Mouse (Mus musculus) heart, postnatal 4 days (tissue): ENCODE data around the gene Nfkbia. TPM values are rescaled to one million over a fixed set of nuclear protein-coding genes. Genes with fewer than 3 reads are reported as not detected.
A peak's percentile ranks its signal among the peaks of the same experiment; 100 is the strongest.

ENCODE experiments used
- DNase-seq: peaks from one replicate; pipeline ENCODE4 v3.0.0; 2021
- total RNA-seq, 2 experiments: library from RNA; stranded (reverse); gene quantifications; 2 replicates each; pipeline ENCODE4 v1.2.3; 2021

Nfkbia gene
- total RNA-seq, 2 experiments from 2014 or later, result 31.4 to 34.2 TPM

DNA sequence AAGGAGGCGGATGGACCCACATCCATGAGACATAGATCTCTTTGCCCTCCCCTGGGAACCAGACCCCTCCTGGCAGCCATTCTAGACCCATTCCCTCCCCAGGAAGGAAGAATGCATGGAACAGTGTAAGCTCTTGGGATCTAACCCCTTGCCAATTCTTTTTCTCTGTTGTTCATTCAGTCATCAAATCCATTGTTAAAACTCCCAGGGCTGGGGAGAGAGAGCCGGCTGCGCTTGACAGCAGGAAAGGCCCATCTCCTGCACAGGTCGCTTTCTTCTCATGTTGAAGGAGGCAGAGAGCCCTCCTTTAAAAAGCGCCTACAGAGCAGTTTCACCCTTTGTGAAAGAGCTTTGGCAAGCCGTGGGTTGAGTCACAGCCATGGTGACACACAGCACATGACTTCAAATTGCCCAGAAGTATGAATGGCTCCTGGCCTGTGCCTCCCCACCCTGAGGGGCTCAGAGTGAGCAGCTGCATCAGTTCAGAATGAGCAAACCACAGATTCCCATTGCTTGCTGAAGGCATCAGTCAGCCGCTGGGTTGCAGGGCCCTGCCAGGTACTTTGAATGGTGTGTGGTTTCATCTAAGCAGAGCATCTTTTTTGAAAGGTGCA is 26.3 kb downstream of the Nfkbia start:
- DNase-seq, result peak; percentile 36

DNA sequence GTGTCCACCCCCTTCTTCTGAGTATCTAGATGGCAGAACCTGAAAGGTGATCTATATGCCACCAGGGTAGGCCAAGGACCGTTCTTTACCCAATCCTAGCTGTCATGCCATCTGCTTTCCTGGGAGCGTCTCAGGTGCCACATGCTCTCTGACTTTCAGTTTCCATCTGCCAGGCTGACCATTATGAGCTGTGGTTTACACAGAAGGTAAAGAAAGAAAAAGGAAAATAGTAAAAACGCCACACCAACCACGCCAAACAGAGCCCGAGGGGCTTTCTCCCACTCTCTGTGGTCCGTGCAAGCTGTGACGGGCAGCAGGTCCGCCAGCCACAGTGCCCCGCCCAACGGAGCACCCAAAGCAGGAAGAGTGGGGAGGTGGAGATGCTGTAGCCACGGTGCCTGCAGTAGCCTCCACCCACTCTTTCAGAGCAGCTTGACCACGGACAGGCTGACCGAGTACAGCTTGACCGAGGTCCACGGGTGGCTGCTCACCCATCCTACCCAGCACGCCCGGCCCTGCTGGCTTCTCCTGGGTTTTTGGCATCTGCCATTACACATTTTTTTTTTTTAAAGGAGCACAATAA is 27.0 kb downstream of the Nfkbia start:
- DNase-seq, result no peak

DNA sequence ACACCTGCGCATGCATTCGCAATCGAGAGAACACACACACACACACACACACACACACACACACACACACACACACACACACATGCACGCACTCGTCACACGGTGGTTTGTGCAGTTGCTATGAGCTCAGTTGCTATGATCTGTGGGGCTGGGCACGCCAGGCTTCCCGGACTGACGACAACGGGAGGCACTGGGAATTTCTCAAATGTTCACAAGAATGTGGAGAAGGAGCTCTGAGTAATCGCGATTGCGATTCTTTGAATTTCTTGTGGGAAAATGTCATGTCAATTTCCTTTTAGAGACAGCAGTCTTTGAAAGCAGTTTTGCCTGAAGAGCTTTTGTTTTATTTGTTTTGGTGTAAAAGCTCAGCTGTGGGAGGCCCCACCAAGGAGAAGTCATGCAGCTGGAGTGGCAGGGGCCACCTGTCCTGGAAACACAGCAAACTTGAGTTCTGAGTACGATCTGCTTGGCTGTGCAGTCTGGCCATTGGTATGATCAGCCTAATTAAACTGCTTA is 27.5 kb downstream of the Nfkbia start:
- no peak for DNase-seq

DNA sequence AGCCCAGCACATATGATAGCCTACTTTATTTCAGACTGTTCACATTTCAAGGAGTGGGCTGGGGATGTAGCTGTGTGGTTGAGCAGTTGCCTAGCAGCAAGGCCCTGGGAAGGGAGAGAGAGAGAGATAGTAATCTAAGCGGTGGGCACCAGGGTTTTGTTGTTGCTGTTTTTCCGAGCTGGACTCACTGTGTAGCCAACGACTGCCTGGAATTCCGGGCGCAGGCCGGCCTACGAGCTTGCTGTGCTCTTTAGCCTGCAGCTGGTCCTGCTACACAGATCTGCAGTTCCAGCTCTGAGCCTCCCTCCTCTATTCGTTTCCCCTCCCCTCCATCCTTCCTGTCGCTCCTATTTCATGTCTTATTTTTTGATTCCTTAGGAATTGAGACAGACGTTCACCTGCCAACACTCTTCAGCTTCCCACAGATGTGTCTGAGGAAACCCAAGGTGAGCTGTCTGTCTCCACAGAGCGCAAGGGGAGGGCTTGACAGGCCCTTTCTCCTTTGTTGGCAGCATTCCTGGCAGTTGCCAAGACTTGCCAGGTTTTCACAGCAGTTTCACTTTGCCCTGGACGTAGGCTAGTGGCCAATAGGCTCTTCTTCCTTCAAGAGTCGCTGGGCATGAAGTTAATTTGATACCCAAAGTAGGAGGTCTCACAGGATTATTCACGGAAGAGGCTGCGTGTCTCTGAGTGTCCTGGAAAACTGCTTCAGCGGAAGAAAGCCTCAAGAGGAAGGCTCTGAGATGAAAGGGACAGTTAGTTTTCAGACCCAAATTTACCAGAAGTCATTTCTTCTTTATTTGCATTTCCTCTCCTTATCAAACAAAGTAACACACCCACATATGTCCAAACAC is 28.2 kb downstream of the Nfkbia start:
- peak; percentile 72 for DNase-seq

DNA sequence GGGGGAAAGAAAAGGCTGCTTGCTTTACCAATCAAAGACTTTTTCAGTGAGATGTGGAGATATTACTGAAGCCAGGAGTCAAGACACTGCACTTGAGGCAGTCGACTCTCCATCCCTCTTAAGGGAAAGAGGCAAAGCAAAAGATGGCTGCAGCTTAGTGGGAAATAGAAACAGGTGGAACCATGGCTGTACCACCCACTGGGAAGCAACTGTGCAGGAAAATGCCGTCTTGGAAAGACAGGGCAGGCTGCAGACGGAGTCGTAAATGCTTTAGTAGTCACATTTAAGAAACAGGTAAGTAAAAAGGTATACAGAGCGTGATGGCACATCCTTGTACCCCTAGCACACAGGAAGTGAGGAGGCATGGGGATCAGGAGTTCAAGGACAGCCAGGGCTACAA is 29.4 kb downstream of the Nfkbia start:
- no peak for DNase-seq

DNA sequence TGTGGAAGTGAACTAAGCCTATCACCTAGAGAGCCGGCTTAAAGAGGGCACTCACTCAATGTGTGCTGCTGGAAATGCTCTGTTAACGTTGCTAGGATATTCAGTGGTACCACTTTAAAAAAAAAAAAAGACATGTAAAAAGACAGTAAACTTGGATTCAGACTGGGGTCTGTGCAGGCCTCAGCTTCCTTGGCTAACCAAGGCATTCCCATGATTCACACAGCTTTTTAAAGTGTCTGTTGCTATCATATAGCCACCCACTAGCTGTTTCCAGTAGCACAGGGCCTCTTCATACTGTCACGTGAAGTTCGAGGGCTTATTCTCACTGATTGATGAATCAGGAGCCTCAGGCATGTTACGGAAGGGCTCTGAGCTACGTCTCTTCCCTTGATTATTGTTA is 30.0 kb downstream of the Nfkbia start:
- no peak for DNase-seq

DNA sequence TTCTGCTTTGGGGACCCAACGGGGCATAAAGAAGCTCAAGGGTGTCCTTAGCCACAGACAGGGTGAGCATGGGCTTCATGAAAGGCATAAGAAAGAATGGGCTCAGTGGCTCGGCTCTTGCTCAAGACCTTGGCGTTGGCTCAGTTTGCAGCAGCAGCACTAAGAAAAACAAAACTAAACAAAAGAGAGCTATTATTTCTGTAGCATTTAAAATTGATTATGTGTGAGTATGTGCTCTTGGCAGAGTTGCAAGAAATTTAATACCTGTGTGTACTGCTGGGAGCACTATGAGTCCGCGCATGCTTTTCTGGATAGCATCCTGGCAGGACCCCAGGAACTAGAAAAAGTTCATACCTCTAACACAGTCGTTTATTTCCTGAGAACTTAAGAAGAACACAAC is 30.7 kb downstream of the Nfkbia start:
- no peak for DNase-seq

DNA sequence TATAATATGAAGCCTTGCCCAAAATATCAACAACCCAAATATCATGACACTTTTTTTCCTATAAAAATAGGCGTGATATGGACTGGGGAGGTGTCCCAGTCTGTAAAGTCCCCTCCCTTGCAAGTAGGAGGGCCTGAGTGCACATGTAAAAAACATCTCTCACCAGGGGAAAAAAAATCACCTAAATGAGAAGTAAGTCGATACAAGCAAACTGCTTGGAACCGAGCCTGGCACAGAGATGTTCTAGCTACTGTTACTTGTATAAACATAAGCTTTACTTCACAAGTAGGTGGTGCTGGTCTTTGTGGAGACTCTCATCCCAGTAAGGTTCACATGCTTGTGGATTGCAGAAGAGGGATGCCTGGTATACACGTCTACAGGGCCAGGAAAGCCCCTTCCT is 31.5 kb downstream of the Nfkbia start:
- DNase-seq, result no peak

DNA sequence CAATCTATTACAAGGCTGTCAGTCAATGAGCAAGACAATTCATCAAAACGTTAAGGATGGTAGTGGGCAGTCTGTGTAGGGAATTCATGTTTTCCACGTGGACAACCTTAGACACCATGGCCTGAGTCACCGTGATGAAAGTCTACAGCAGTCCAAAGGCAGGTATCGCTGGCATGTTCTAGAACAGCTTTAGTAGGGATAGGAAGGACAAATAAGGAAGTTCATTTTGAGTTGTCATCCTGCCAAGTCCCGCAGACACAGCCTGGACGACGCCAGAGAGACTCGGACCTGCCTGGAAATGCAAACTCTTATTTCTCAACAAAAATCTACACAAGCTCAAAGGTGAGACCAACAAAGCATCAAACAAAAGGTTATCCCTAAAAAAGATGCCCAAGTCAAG is 32.7 kb downstream of the Nfkbia start:
- no peak for DNase-seq

DNA sequence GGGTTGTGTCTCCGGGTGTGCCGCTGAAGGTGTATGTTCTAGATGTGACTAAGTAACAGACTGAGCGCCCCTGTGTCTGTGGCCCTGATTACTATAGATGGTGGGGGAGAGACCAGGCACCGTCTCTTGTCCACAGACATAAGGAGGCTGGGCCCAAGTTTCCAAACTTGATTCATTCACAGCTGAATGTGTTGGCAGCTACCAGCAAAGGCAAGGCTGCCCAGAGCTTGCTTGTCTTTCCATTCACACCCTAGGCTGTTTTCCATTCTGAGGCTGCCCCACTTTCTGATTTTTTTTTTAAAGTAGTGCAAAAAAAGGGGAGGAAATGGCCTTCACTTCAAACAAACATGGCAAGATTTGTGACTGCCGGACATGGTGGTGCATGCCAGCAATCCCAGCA is 35.6 kb downstream of the Nfkbia start:
- no peak for DNase-seq

DNA sequence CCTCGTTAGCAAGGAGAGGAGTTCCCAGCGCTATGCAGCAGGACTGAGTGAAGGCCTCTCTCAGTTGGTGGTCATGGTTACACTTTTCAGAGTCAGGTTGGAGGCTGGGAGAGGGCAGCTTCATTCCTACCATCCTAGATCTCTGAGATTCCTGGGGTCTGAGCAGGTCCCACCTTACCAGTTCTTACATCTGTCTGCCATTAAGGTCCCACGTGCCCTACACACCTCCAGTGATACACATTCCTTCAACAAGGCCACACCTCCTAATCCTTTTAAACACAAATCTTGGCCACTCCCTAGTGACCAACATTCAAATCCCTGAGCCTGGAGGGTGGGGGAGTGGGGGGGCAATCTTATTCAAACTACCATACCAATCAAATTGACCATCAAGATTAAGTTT is 36.3 kb downstream of the Nfkbia start:
- DNase-seq, result no peak

DNA sequence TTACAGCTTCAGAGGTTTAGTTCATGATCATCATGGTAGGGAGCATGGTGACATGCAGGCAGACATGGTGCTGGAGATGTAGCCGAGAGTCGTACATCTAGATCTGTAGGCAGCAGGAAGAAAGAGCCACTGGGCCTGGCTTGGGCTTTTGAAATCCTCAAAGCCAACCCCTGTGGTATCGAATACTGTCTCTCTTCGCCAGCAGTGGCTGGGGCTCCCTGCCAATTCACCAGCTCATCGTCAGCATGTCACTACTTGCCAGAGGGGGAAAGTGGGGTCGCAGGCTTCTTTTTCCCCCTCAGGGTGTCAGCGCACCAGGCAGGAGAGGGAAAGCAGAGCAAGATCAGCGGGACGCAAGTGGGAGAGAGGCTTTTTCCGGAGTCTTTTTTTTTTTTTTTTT is 37.2 kb downstream of the Nfkbia start:
- no peak for DNase-seq

DNA sequence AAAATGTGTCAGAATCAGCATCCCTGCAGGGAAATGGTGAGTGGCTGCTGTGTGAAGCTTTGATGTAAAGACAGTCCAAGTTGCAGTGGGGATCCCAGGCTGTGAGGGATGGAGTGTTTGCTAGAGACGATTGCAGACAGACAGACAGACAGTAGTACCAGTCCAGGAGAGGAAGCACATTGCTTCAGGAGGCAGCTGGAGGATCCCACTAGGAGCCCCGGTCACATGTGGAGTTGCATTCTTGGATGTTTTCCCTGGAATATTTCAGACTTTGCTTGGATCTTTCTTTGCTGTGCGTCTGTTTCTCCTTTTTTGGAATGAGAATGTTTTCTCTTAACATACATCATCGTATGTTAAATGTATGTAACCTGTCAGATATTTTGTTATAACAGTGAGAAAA is 38.5 kb downstream of the Nfkbia start:
- no peak for DNase-seq

DNA sequence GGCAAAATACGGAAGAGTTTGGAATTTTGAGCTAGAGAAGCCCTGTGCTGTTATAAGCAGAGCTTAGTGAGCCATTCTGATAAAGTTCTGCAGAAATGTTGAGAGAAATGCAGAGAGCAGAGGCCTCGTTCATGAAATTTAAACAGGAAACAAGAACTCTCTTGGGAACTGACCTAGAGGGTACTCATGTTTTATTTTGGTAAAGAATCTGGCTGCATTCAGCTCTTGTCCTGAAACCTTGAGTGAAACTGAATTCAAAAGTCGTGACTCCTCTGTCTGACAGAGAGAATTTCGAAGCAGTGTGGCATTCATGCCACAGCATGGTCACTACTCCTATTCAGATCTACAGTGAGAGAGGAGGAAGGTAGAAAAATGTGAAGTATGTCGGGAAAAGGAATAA is 39.6 kb downstream of the Nfkbia start:
- no peak for DNase-seq

DNA sequence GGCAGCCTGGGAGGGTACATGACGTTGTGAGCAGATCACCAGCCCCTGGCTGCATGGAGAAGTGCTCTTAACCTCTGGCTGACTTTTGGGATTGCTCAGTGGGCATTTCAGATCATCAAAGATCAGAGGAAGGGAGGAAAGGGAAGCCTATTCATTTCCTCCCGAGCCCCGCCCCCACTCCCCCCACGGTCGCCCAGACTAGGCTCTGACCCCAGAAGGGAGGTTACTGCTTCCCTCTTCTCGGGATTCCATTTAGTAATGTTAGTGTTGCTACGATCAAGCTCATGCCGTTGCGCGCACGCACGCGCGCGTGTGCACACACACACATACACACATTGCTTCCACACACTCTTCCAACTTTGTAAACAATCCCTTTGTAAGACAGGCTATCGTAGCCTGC is 42.0 kb downstream of the Nfkbia start:
- no peak for DNase-seq

DNA sequence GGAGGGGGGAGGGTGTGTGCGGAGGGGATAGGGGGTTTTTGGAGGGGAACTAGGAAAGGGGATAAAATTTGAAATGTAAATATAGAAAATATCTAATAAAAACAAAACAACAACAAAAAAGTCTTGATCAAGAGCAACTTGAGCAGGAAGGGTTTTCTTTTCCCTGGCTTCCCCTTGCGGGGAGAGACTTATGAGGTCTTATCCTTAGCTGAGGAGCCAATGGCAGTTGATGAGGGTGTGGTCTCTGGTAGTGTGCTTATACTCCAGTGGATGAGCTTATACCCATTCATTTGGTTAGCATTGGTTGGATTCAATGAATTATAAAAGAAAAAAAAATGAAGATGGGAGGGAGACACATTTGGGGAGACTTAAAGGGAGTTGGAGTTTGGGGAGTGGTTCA is 43.4 kb downstream of the Nfkbia start:
- no peak for DNase-seq

DNA sequence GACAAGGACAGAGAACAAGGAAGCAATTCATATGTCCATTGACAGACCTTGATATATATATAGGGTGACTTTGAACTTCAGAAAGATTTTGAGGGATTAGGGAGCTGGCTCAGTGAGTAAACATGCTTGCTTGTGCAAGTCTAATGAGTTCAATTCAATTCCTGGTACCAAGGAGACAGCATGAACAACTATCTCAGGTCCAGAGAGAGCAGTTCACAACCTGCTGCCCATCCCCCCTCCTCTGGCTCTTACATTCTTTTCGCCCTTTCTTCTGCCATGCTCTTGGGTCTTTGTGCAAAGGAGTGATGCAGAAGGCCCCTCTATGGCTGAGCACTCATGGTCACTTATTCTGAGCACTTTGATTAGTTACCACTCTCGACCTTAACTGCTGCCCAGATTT is 44.0 kb downstream of the Nfkbia start:
- DNase-seq, result no peak

DNA sequence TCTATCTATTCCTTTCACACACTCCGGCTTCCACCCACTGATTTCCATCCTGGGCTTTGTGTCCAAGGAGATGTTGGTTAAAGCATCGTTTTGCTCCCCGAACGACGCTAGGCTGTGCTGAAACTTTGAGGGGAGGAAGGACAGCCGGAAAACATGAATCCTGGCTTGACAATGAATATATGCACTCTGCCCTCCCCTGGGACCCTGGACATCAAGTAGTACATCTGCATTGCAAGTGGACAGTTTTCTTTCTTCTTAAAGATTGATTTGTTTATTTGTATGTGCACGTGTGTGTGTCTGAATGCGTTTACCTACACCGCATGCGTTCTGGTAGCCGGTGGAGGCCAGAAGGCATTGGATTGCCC is 45.1 kb downstream of the Nfkbia start:
- no peak for DNase-seq

DNA sequence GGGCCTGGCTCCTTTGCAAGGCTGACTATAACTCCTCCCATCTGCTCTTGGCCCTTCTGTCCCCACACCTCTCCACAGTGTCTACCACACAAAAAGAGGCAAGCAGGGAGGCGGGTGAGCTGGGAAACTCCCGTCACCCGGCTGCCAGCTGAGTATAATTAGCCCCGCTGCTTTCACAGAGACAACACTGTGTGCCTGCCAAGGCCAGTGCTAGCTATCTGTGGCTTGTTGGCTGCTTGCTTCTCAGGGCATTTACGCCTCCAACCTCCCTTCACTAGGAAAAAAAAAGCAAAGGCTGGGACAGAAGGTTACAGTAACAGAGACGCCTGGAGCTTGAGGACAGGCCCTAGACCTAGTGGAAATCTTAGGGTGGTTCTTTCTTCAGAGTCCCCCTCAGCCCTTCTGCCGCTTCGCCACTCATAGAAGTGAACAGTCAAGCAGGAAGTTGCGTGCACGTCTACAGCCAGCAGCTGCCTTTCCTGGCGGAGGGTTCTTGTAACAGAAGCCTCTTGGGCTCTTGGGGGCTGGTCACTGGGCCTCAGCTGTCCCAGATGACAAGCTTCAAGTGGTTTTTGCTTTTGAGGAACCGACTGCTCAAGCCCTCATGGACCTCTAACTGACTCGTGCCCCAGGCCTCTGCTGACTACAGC is 45.6 kb downstream of the Nfkbia start:
- DNase-seq, result peak; percentile 86

DNA sequence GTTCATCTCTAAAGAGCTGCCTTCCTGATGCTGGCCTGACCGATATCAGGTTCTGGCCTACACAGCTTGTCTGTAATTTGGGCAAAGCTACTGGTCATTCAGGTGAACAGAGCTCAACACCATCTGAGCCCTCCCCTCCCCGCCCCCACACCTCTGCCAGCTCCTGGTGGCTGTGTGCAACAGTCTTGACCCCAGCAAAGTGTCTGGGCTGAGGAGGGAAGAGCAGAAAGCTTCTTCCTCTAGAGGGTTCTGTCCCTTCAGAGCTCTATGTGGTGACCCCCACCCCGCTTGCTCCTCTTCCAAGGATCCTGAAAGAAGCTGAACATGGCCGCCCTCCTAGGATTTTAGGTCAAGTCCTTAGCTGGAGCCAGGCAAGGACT is 46.1 kb downstream of the Nfkbia start:
- DNase-seq, result no peak

DNA sequence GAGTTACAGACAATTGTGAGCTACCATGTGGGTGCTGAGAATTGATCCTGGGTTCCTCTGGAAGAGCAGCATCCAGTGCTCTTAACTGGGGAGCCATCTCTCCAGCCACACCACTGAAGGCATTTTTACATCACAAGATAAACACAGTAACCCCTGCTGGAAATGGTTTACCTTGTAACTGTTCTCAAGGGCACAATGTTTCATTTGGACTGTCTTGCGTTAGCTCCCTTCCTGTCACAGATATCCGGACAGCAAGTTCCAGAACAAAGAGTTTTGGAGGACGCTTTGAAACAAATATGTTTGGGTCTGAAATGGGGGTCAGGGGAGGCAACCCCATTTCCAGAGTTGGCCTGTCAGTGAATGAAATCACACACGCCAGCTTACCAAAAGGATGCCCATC is 46.9 kb downstream of the Nfkbia start:
- no peak for DNase-seq

DNA sequence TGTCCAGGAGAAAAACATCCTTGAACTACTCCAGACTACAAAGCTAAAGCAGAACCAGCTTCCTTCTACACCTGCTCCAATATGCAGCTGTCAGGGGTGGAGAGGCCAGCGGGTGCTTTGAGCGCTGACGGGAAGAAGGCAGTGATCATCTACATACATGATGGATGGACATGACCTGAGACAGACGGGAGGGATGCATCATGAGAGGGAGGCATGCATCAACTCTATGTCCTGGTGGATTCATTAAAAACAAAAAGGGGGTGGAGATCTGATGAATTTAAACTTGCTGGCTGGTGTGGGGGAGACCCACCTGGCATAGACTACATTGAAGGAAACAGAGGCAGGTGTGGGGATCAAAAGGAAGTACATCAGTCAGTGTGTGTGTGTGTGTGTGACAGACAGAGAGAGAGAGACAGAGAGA is 48.4 kb downstream of the Nfkbia start:
- DNase-seq, result no peak
